Mouse (Mus musculus): ENCODE measurements around the gene Pla2g12b.

GRCm38 (mm10) chr10:59413711-59414110 is 10.3 kb downstream of the Pla2g12b start:
- TF ChIP-seq CTCF (IDR thresholded peaks at IDR 0.05; ENCODE audit: borderline replicate concordance, insufficient read depth, low read length) = no peak
- TF ChIP-seq POLR2A (IDR thresholded peaks at IDR 0.05; ENCODE audit: low read depth, low read length) = no peak

All from embryonic fibroblast, embryonic 13.5 days (primary cell).